Mouse (Mus musculus): ENCODE results near the gene Samd14.

Gene Samd14

DNA sequence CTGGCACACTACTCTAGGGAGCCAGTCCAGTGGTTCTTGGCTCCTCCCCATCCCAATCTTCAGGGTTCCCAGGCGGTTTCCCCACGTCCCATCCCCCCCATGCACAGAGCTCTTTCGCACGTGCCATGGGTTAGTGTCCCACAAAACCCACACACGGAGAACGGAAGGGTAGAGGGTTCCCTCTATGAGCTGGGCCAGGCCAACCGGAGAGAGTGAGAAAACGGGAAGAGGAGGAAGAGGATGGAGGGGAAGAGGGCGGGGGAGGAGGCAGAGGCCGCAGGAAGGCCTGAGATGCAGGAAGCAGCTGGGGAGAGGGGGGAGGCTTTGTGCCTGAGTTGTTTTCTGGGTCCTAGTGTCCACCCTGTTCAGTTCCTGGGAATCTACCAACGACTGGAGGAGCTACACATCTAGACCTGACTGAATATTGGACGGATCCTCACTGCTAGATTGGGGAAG is 20.1 kb upstream of the Samd14 start:
- peak; percentile 92 for DNase-seq (ENCODE audit: low read depth, low spot score)

DNA sequence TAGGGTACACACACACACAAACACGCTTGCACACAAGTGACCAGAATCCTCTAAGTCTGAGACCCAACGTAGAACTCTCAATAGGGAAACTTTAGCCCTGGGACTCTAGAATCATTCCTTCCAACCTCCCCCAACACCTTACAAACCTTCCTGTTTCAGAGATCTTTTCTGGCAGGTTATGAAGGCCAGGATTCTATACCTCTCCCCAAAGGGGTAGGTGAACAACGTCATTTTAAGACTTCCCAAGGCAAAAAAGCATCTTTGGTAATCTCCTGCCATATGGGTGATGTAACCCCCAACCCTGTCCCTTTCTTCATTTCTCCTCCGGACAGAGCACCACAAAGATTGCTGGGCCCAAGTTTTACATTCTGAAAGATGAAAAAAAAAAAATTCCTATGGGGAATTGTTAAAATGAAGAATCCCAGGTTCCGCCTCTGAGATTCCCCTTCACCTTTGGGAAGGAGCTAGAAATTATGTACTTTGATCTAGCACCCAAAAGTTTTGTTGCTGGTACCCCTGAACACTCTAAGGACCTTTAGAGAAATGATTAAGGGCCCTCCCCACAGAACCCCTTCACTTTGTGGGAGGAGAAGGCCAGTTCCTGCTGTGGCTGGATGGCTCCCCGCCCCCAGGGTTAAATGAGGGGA is 19.5 kb upstream of the Samd14 start:
- no peak for DNase-seq (ENCODE audit: low read depth, low spot score)

DNA sequence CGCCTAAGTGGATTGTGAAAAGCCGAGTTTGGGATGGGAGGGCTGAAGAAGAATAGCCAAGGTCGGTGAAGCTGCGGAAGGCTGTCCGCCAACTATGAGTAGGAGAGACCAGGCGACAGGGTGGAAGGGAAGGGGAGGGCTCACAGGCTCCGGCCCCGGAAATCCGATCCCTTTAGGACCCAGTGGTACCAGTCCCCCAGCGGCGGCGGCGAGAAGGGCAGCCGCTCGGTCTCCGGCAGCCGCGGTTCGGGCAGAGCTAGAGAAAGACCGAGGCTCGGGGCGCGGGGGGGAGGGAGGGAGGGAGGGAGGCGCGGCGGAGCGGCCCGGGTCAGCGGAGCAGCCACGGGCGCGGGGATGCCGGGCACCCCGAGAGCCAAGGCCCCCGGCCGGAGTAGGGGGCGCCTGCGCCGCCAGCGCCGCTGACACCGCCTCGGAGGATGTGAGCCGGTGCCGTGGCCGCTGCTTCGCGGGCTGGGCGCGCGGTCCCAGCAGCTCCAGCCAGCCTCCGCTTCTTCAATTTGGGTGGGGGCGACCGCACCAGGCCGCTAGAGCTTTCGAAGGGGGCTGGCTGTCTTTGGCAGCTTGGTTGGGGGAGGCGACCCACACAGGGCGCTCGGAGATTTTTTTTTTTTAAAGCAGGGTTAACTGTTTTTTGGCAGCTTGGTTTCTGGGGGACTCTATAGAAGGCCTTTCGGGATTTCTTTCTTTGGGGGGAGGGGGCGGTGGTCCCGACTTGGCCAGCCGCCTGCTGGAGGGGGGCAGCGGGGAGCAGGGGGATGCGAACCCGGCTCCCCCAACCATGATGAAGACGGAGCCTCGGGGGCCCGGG is 18.7 kb upstream of the Samd14 start, which contains the start of gene Ppp1r9b:
Gene Ppp1r9b (plus strand): TSS at position 287 of the 829 bp plus-strand sequence.
- DNase-seq (ENCODE audit: low read depth, low spot score): peak; percentile 87

DNA sequence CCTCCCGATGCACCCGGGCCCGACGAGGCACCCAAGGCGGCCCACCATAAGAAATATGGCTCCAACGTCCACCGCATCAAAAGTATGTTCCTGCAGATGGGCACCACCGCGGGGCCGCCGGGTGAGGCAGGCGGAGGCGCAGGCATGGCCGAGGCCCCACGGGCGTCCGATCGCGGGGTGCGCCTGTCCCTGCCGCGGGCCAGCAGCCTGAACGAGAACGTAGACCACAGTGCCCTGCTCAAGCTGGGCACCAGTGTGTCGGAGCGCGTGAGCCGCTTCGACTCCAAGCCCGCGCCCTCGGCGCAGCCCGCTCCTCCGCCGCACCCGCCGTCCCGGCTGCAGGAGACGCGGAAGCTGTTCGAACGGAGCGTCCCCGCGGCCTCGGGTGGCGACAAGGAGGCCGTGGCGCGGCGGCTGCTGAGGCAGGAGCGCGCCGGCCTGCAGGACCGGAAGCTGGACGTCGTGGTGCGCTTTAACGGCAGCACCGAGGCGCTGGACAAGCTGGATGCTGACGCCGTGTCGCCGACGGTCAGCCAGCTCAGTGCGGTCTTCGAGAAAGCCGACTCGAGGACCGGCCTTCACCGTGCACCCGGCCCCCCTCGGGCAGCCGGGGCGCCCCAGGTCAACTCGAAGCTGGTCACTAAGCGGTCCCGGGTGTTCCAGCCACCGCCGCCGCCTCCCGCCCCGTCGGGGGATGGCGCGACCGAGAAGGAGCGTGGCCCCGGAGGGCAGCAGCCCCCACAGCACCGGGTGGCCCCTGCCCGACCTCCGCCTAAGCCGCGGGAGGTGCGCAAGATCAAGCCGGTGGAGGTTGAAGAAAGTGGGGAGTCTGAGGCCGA is 17.8 kb upstream of the Samd14 start:
- DNase-seq (ENCODE audit: low read depth, low spot score): no peak

DNA sequence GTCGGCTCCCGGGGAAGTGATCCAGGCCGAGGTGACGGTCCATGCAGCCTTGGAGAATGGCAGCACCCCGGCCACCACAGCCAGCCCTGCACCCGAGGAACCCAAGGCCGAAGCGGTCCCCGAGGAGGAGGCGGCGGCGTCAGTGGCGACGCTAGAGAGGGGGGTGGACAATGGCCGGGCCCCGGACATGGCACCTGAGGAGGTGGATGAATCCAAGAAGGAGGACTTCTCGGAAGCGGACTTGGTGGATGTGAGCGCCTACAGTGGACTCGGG is 17.3 kb upstream of the Samd14 start:
- no peak for DNase-seq (ENCODE audit: low read depth, low spot score)

DNA sequence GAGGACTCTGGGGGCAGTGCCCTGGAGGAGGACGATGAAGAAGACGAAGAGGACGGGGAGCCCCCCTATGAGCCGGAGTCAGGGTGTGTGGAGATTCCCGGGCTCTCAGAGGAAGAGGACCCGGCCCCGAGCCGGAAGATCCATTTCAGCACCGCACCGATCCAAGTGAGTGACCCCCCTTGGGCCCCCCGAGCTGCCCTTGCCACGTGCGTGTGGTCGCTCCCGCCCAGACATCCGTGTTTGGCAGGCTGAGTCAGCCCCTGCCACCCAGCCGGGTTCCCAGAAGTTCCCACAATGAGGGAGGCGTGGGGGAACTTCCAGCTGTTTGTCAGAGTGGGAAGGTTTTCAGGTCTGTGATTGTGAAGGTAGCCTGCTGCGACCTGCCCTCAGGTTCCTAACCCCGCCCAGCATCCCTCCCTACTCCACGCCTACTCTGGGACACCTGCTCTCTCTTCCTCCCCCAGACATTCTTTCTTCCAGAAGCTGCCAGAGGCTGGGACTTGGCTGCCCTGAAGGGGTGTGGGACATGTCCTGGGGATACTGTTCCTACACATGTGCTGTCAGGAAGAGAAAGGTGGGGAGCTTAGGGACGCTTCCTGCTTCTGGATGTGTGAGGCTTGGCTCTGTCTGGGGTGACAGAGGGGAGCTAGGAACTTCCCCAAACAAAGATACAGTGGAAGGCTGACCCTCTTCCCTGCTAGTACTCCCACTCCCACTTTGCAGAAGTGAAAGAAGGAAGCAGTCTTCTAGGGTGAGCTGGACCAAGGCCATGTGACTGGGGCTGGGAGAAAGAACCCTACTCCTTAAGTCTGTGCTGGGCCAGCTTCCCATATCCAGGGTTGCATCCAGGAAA is 16.7 kb upstream of the Samd14 start:
- DNase-seq (ENCODE audit: low read depth, low spot score): peak; percentile 90

DNA sequence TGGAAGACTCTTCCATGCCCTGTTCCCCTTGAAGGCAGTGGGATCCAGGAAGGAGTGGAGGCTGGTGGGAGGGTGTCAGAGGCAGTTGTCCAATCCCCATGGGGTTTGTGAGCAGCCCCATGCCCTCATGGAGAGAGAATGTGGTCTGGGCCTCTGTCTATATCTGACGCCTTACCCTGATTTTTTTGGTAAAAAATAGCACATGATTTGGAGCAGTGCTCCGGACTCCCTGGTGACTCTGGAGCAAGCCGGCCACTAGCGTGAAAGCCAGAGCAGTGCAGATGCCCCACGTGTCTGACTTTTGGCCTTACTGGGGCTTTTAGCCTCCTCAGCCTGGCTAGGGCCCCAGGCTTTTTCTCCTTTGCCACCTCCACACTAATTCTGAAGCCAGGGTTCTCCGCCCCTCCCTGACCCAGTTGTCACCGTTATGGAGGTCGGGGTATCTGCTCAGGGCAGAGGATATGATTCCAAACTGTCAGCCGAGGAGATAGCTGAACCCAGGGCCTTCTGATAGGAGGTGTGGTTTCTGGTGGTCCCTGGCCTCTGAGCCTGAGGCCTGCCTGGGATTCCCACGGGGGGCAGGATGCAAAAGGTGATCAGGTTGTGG is 15.4 kb upstream of the Samd14 start:
- DNase-seq (ENCODE audit: low read depth, low spot score): no peak

DNA sequence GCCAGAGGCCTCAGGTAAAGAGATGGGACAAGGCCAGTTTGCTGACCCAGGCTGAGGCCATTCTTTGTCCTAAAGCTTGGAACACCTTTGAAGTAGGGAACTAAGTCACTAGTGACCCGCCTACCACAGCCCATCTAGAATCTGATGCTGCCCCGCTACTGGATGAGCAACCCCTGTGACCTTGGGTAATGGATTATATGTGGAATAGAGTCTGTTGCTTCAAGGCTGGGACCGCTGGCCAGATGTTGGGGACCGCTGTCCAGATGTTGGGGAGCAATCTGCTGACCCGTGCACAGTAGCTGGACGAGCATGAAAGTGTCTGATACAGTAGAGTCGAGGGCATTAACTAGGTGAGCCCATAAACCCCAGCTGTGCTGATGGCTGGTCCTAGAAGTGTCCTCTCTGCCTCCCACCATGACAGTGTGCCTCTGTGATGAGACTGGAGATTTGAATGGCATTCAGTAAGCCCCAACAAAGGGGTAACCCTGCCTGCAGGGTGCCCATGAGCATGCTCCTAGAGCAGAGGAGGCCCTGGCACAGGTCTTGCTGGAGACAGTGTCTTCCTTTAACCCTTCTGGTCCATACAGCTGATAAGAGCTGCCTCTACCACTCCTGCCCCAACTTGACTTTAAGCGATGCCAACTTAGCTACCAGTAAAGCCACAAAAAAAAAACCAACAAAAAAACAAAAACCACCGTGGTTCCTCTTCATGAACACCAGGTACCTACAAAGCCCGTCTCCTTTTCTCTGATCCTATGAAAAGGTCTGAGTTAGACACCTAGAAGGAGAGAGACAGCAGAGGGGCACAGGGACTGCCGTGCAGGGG is 14.5 kb upstream of the Samd14 start:
- DNase-seq (ENCODE audit: low read depth, low spot score): no peak

DNA sequence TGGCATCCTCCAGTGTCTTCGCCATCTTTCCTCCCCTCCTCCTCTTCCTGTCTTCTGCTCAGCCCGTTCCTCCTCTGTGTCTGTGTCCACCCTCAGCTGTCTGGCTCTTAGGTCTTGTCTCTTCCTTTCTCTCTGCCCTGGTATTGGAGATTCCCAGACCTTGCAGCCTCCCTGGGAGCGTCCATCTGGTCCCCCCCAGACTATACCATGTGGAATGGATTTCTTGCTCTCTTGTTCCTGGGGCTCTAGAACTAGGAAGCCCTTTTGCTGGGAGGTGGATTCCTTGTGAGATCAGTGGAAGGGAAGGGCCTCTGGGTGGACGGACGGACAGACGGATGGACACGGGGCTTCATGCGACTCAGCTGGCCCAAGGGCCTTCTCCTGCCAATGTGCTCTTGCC is 13.6 kb upstream of the Samd14 start:
- DNase-seq (ENCODE audit: low read depth, low spot score): no peak

DNA sequence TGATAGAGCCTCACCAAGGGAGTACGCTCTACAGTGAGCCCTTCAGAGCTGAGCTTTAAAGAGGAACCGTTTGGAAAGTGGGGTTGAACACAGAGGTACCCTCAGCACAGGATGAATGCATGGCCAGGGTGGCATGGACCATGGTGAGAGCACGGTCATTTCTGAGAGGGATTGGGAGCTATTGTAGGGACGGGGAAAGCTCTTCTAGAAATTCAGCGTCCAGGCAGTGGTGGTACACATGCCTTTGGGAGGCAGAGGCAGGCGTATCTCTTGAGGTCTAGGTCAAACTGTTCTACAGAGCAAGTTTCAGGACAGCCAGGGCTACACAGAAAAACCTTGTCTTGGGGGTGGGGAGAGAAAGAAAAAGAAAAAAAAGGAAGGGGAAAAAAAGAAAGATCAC is 12.7 kb upstream of the Samd14 start:
- no peak for DNase-seq (ENCODE audit: low read depth, low spot score)

DNA sequence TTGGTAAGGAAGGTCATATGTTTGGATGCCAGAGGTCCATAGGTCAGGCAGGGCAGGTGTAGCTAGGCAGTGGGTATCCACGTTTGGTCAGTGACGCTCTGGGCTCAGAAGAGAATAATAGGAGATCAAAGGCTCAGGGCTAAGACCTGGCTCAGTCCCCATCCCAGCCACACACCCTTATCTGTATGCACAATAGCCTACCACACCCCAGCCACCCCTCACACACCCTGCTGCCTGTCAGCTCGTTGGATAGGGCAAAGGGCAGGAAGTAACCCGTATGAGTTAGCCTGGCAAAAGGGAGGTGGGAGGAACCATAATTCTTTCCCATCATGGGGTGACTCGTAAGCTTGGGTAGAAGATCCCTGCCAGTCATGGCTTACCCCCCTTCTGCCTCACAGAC is 12.1 kb upstream of the Samd14 start:
- DNase-seq (ENCODE audit: low read depth, low spot score): no peak

DNA sequence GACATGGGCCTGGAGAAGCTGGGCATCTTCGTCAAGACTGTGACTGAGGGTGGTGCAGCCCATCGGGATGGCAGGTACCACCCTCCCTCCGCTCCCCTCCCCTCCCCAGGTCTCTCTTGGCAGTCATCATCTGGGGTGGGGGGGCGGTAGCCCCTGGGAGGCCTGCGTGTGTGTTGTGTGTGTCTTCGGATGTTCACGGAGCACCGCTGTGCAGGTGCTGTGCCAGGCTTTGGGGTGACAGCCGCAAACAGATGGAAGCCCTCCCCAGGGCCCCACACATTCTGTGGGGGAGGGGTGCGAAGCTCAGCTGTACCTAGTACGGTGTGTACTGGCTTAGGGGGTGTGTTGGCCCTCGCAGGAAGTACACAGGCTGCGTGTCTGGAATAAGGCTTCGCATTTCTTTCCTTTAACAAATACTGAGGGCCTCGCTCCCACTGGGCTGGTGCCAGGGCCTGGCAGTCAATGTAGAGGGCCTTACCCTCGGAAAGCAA is 11.6 kb upstream of the Samd14 start:
- no peak for DNase-seq (ENCODE audit: low read depth, low spot score)

DNA sequence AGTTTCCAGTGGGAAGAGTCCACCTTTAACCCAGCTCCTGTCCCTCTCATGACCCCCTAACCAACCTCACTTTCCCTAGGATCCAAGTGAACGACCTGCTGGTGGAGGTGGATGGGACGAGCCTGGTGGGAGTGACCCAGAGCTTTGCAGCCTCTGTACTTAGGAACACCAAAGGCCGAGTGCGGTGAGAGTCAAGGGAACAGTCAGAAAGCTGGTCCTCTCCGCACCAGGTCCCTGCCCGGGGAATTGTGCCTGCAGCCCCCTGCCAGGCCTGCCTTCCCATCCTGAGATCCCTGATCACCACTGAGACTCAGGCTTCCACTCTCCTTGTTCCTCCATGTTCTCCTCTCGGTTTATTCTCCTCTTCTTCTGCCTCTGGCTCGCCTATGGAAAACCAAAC is 9.6 kb upstream of the Samd14 start:
- DNase-seq (ENCODE audit: low read depth, low spot score): no peak

DNA sequence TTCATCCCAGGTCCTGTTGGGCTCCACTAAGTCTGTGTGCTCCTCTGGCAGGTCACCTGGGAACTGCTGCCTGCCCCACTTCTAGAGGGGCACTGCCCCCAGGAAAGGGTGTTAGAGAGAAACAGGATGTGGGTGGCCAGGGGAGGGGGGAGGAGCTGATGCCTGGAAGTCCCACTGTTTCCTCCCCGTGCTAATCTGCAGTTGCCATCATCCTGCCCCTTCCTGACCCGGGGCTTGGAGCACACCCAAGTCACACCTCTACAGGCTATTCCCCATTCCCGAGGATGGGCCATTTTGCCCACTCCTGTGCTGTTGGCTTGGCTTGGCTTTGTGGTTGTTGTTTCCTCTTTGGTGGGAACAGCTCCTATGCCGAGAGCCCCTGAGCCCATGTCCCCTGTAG is 9.1 kb upstream of the Samd14 start:
- DNase-seq (ENCODE audit: low read depth, low spot score): no peak

DNA sequence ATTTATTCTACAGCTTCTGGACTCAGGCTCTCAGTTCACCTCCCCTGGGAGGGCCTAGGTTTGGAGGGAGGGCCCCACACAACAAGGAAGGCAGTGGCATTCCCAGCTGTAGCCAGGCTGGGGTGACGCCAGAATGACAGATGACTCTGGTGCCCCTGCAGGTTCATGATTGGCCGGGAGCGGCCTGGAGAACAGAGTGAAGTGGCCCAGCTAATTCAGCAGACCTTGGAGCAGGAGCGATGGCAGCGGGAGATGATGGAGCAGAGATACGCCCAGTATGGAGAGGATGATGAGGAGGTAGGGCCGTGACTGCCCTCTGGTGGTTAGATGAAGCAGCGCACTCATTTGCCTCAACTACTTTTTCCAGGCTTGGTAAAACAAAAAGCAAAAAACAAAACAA is 8.6 kb upstream of the Samd14 start:
- DNase-seq (ENCODE audit: low read depth, low spot score): peak; percentile 86

DNA sequence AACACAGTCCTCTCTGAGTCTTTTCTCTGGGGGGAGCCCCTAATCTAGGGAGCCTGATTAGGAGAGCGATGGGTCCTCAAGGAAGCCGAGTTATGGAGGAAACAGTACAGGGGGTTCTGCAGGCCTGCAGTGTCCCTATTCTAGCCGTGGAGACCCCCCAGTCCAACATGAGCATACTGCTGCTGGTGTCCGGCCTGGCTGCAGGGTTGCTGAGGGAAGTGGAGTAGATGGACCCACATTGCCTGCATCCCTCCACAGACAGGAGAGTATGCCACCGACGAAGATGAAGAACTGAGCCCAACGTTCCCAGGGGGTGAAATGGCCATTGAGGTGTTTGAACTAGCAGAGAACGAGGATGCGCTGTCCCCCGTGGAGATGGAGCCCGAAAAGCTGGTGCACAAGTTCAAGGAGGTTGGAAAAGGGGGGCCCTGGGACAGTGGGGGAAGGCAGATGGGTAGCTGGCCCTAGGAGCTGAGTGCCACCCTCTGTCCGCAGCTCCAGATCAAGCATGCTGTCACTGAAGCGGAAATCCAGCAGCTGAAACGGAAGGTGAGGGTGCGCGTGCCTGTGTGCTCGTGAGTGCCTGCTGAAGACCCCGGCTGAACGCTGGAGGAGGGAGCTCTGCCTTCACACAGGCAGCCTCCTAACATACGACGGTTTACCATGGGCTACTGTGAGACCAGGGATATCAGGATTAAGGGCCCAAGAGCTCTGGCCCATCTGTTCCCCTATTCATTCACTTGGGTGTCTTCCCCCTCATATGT is 7.9 kb upstream of the Samd14 start:
- no peak for DNase-seq (ENCODE audit: low read depth, low spot score)

DNA sequence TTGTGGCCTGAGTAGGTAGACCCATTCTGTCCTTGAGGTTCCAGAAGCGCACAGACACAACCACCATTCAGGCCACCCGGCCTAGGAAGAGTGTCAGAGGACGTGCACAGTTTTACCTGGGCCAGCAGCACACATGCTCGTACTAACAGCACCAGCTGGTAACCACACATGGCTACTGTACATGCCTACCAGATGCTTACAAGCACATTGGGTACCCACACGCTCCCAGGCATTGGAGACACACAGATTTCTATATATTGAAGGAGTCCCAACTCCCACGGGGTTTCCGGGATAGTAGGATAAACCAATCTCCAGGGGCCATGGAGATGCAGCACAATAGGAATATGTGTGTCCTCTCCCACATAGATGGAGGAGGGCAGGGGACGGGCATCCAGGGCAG is 7.0 kb upstream of the Samd14 start:
- no peak for DNase-seq (ENCODE audit: low read depth, low spot score)

DNA sequence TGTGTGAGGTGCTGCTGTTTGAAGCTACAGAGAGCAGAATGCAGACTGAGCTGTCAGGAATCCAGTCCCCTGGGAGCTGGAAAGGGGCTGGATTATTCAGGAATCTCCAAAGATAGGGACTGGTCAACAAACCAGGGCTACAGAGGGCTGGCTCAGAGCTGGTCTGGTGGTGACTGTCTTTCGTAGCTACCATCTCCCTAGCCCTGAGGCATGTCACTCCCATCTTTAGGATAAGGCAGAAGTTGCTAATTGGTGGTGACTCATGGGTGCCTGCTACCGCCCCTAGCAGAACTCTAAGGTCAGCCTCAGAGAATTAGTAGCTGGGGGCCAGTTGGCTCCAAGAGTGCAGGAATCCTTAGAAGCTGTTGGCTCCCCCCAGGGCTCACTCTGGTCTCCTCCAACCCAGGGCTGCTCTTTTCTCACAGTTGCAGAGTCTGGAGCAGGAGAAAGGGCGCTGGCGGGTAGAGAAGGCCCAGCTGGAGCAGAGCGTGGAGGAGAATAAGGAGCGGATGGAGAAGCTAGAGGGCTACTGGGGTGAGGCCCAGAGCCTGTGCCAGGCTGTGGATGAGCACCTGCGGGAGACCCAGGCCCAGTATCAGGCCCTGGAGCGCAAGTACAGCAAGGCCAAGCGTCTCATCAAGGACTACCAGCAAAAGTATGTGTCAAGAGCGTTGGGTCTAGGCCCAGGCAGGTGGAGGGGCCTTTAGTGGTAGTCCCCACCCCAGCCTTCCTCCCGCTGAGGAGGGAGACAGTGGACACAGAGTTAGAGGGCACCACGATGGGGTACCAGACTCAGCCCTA is 5.3 kb upstream of the Samd14 start:
- DNase-seq (ENCODE audit: low read depth, low spot score): no peak

DNA sequence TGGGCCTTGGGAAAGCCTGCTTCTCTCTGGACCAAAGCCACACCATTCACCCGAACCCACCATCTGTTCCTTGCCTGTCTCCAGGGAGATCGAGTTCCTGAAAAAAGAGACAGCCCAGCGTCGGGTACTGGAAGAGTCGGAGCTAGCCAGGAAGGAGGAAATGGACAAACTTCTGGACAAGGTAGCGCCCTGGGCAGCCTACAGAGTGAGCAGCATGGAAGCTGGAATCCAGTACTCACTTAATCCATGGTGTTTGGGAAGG is 4.8 kb upstream of the Samd14 start:
- DNase-seq (ENCODE audit: low read depth, low spot score): no peak
